Mouse (Mus musculus) forebrain, postnatal 0 days (tissue): ENCODE measurements around the gene Hexa. TPM values are rescaled to one million over a fixed set of nuclear protein-coding genes. Genes with fewer than 3 reads are reported as not detected.

Experiments
- ATAC-seq: fragments of 200-750 bp; cut with Nextera tagmentation; 2 replicates; pipeline ENCODE4 v1.8.0; 2017; ENCODE audit warnings: mild to moderate bottlenecking, moderate library complexity
- DNase-seq: peaks from one replicate; pipeline ENCODE4 v3.0.0-alpha.2; 2015
- H3K27ac ChIP-seq: fragments of 300-500 bp; sonication (generic); 2 replicates; pipeline ENCODE4 v1.5.1; 2014; ENCODE audit warnings: low read depth, mild to moderate bottlenecking, antibody characterized with exemption, low read length, moderate library complexity, mixed read lengths
- H3K27me3 ChIP-seq: fragments of 300-500 bp; sonication (generic); 2 replicates; pipeline ENCODE4 v1.6.1; 2014; ENCODE audit warnings: mild to moderate bottlenecking, low read length, mixed read lengths; ENCODE audit not compliant: insufficient read depth
- H3K36me3 ChIP-seq: fragments of 300-500 bp; sonication (generic); 2 replicates; pipeline ENCODE4 v1.6.1; 2014; ENCODE audit warnings: mild to moderate bottlenecking, moderate library complexity; ENCODE audit not compliant: insufficient read depth
- H3K4me1 ChIP-seq: fragments of 300-500 bp; sonication (generic); 2 replicates; pipeline ENCODE4 v1.6.1; 2014; ENCODE audit warnings: antibody characterized with exemption; ENCODE audit not compliant: insufficient read depth
- H3K4me2 ChIP-seq: fragments of 300-500 bp; sonication (generic); 2 replicates; pipeline ENCODE4 v1.6.1; 2014; ENCODE audit warnings: low read depth, mild to moderate bottlenecking, moderate library complexity
- H3K4me3 ChIP-seq: fragments of 300-500 bp; sonication (generic); 2 replicates; pipeline ENCODE4 v1.5.1; 2014; ENCODE audit warnings: low read depth, low read length, mixed read lengths
- H3K9ac ChIP-seq: fragments of 300-500 bp; sonication (generic); 2 replicates; pipeline ENCODE4 v1.6.1; 2014; ENCODE audit warnings: mild to moderate bottlenecking
- H3K9me3 ChIP-seq: fragments of 300-500 bp; sonication (generic); 2 replicates; pipeline ENCODE4 v1.6.1; 2016; ENCODE audit warnings: low read length
- CTCF ChIP-seq: sonication (generic); IDR thresholded peaks from 2 replicates; pipeline ENCODE4 v1.5.1; 2016; ENCODE audit warnings: antibody characterized with exemption, control low read depth, low read depth
- WGBS: fragments of 180-500 bp; shearing (Covaris S2); extraction: QIAGEN DNeasy Blood & Tissue Kit; methylation state at CpG from one replicate; pipeline ENCODE4 v1.1.7; 2014; 5-methylcytosine and 5-hydroxymethylcytosine counted together
- polyA plus RNA-seq: library from polyadenylated mRNA; unstranded; fragments of >200 nt; fragmentation: Nextera tagmentation; extraction: Ambion mirVana; gene quantifications from 2 replicates; pipeline ENCODE4 v1.2.1, GENCODE M21; 2015
- total RNA-seq: library from RNA; depleted of rRNA; stranded (reverse); fragments of >200 nt; gene quantifications from 2 replicates; pipeline ENCODE4 v1.2.3, GENCODE M21; 2014

Gene Hexa
- total and polyA plus RNA-seq, 2 experiments from 2014 or later = 49.9 to 50.7 TPM

DNA sequence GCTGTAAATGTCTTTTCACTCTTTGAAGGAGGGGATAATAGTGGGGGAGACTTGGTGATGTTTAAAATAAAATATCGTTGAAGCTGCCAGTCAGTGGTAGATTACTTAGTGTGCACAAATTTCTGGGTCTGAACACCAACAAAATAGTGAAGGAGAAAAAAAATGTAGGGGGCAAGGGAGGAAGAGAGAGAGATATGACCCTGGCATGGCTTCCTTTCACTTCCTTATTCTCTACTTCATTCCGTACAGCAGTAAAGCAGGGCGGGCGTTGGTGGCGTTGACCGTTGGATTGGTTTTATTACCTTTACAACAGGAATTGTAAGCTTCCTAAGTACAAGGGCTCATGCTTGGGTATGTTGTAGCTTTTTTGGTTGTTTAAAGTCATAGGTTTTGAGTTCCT is 2.3 kb downstream of the Hexa start:
- no peak for DNase-seq
- Histone ChIP-seq H3K27me3 (no peaks in the 10 kb centered on the region), H3K36me3 (0 out of 2 replicates have a peak, but pooled peaks cover 2% of the 10 kb centered on the region), H3K9me3 (no peaks in the 10 kb centered on the region), H3K4me2 (no peak overlapping the region), H3K4me3 (no peak overlapping the region), H3K4me1 (peaks cover 22% of the 10 kb centered on the region), H3K9ac (no peak overlapping the region), H3K27ac (no peak overlapping the region)
- no peak for TF ChIP-seq CTCF
- no peak for ATAC-seq
- WGBS = 93% methylated on average over 6 of the region's 6 CpGs

- no peak overlapping the region for H3K27ac ChIP-seq
- 0 out of 2 replicates have a peak, but pooled peaks cover 6% of the 10 kb centered on the region for H3K36me3 ChIP-seq
- peaks cover 22% of the 10 kb centered on the region for H3K4me1 ChIP-seq
- no peak overlapping the region for H3K9ac ChIP-seq
- TF ChIP-seq CTCF = no peak
- H3K27me3 ChIP-seq = no peaks in the 10 kb centered on the region
- DNase-seq (no peak), ATAC-seq (no peak)
- no peak overlapping the region for H3K4me3 ChIP-seq
- no peaks in the 10 kb centered on the region for H3K9me3 ChIP-seq
- H3K4me2 ChIP-seq = no peak overlapping the region
Measured at GRCm38 (mm10) chr9:59542766-59543324, 3.5 kb downstream of the Hexa start.

DNA sequence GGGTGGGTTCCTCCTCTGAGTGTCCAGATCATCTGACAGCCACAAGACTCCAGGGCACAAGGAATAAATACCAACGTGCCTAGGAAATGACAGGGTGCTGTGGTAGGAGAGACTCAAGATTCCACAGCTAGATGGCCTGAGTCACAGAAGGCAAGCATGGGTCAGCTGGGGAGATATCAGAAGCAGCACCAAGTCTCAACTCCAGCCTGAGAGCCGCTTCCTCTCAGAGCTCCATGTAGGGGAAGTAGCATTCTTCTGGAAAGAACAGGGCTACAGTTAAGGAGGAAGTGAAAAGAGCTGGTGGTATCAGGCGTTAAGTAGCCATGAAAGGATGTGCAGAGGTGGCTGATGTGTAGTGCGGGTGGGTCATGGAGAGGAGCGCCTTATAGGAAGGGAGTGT is 5.4 kb downstream of the Hexa start:
- TF ChIP-seq CTCF = no peak
- no peak for ATAC-seq

GRCm38 (mm10) chr9:59547869-59548268 is 8.5 kb downstream of the Hexa start:
- Histone ChIP-seq H3K9ac (no peak overlapping the region), H3K4me3 (no peak overlapping the region), H3K36me3 (0 out of 2 replicates have a peak, but pooled peaks cover 6% of the 10 kb centered on the region), H3K9me3 (no peaks in the 10 kb centered on the region), H3K27me3 (no peaks in the 10 kb centered on the region), H3K27ac (no peak overlapping the region), H3K4me1 (no peaks in the 10 kb centered on the region), H3K4me2 (no peak overlapping the region)
- DNase-seq (no peak), ATAC-seq (no peak)
- no peak for TF ChIP-seq CTCF
- 83% methylated on average over 1 of the region's 1 CpGs for WGBS

More for the DNA sequence above, 5.4 kb downstream of the Hexa start:
- Histone ChIP-seq H3K4me3 (no peak overlapping the region), H3K27me3 (no peaks in the 10 kb centered on the region), H3K27ac (no peak overlapping the region), H3K36me3 (0 out of 2 replicates have a peak, but pooled peaks cover 6% of the 10 kb centered on the region), H3K4me1 (peaks cover 16% of the 10 kb centered on the region), H3K4me2 (no peak overlapping the region), H3K9me3 (no peaks in the 10 kb centered on the region), H3K9ac (no peak overlapping the region)
- DNase-seq = no peak
- 89% methylated on average over 5 of the region's 5 CpGs for WGBS

GRCm38 (mm10) chr9:59548961-59549487 is 9.7 kb downstream of the Hexa start:
- no peak for TF ChIP-seq CTCF
- no peaks in the 10 kb centered on the region for H3K27me3 ChIP-seq
- DNase-seq = no peak
- no peak overlapping the region for H3K4me2 ChIP-seq
- no peaks in the 10 kb centered on the region for H3K4me1 ChIP-seq
- H3K4me3 ChIP-seq = no peak overlapping the region
- 0 out of 2 replicates have a peak, but pooled peaks cover 7% of the 10 kb centered on the region for H3K36me3 ChIP-seq
- WGBS = 55% methylated on average over 2 of the region's 2 CpGs
- no peak overlapping the region for H3K9ac ChIP-seq
- no peak for ATAC-seq
- H3K27ac ChIP-seq = no peak overlapping the region
- no peaks in the 10 kb centered on the region for H3K9me3 ChIP-seq

- ATAC-seq = no peak
- Histone ChIP-seq H3K4me2 (no peak overlapping the region), H3K27ac (no peak overlapping the region), H3K4me3 (no peak overlapping the region), H3K36me3 (0 out of 2 replicates have a peak, but pooled peaks cover 16% of the 10 kb centered on the region), H3K9me3 (no peaks in the 10 kb centered on the region), H3K27me3 (no peaks in the 10 kb centered on the region), H3K9ac (no peak overlapping the region), H3K4me1 (no peaks in the 10 kb centered on the region)
- TF ChIP-seq CTCF = no peak
- no peak for DNase-seq
- WGBS = 87% methylated on average over 4 of the region's 4 CpGs
Measured at GRCm38 (mm10) chr9:59550077-59550476, 10.7 kb downstream of the Hexa start.

DNA sequence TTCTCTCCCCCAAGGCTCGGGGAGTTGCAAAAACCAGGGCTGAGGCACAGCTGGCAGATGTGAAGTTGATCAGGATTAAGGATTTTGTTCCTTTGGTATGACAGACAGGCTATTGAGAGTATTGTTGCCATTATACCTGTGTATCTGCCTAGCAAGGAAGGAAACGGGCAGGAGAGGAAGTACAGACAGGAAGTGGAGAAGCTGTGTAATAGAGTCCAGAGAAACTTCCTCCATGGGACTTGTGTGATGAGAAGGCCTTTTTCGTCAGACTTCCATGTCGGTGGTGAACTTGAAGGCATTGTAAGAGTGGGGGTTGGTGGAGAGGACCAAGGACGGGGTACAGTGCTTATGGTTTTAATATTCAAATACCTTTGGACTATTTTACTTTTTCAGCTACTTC is 11.7 kb downstream of the Hexa start:
- 84% methylated on average over 5 of the region's 5 CpGs for WGBS
- DNase-seq (no peak), ATAC-seq (no peak)
- Histone ChIP-seq H3K36me3 (0 out of 2 replicates have a peak, but pooled peaks cover 19% of the 10 kb centered on the region), H3K9ac (no peak overlapping the region), H3K4me1 (no peaks in the 10 kb centered on the region), H3K9me3 (no peaks in the 10 kb centered on the region), H3K27ac (no peak overlapping the region), H3K4me2 (no peak overlapping the region), H3K27me3 (no peaks in the 10 kb centered on the region), H3K4me3 (no peak overlapping the region)
- TF ChIP-seq CTCF = no peak
